Mouse (Mus musculus): ENCODE measurements at regions not wholly inside any gene's neighbourhood (a gene's known extent, or its start where the extent isn't known, plus 50 kb on each side); places are given as distances from the start of the nearest gene placed in this dataset.
A peak's percentile ranks its signal among the peaks of the same experiment; 100 is the strongest.
"Not testable (repeated sequence)": the region's sequence is repeated elsewhere in the genome, so short reads cannot be mapped to it uniquely, and the experiment has no call there.

DNA sequence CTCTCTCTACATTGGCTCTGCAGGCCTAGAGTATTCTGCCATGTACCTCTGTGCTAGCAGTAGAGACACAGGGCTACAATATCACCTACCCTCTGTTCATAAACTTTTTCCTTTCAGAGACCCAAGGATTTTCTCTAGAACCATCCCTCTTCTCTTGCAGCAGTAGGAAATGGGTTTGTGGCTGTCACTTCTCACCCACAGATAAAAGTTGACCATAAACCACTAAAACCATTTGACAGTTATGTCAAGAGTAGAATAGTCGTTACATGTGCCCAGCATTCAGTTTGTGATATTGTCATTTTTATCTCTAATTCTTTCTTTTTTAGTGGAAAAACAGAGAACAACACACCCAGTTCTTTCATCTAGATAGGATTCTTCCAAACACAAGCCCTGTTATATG is 128.2 kb upstream of the 2210010C04Rik start:
- Histone ChIP-seq H3K36me3 (no peaks in the 10 kb centered on the region), H3K4me1 (replicated peaks) (no peaks in the 10 kb centered on the region), H3K4me3 (no peak overlapping the region), H3K27me3 (ENCODE audit: insufficient read depth, poor library complexity, severe bottlenecking) (no peaks in the 10 kb centered on the region), H3K27ac (no peak overlapping the region), H3K9me3 (no peaks in the 10 kb centered on the region)
- no peak for DNase-seq (ENCODE audit: low spot score)
- 78% methylated on average over 1 of the region's 1 CpGs for WGBS

DNA sequence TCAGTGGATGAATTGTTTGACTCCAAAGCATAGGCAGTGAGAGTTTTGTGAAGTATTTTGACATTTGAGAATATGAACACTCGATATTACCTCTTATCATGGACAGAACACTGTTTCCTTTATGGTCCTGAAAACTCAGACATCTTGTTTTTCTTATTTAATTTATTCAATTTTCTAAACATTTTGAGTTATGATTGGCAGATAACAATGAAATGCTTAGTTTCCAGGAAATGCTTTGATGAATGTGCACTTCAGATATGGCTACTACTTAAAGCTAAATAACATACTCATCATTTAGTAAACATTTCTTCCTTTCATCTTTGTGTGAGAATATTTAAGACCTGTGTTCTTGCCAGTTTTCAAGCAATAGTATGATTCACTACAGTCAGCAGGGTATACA is 126.4 kb upstream of the 2210010C04Rik start:
- H3K4me1 ChIP-seq (replicated peaks): no peaks in the 10 kb centered on the region
- H3K4me3 ChIP-seq: no peak overlapping the region
- no peak for DNase-seq (ENCODE audit: low spot score)
- no peaks in the 10 kb centered on the region for H3K27me3 ChIP-seq (ENCODE audit: insufficient read depth, poor library complexity, severe bottlenecking)
- H3K9me3 ChIP-seq: no peaks in the 10 kb centered on the region
- 90% methylated on average over 1 of the region's 1 CpGs for WGBS
- H3K36me3 ChIP-seq: no peaks in the 10 kb centered on the region
- no peak overlapping the region for H3K27ac ChIP-seq

DNA sequence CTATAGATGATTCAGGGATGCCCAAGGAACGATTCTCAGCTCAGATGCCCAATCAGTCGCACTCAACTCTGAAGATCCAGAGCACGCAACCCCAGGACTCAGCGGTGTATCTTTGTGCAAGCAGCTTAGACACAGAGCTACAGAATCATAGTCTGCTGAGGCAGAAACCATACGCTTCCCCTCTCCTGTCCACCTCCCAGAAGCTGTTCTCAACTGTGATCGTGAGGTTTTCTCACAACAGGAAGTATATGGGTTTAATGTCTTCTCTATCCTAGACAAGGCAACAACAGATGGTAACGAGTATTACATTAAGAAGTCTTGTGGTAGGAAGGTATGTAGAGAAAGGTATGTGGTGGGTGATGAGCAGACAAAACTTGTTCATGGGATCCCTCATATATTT is 116.8 kb upstream of the 2210010C04Rik start:
- H3K36me3 ChIP-seq: no peaks in the 10 kb centered on the region
- no peaks in the 10 kb centered on the region for H3K27me3 ChIP-seq (ENCODE audit: insufficient read depth, poor library complexity, severe bottlenecking)
- H3K27ac ChIP-seq: no peak overlapping the region
- WGBS: 91% methylated on average over 7 of the region's 7 CpGs
- no peak overlapping the region for H3K4me3 ChIP-seq
- no peaks in the 10 kb centered on the region for H3K4me1 ChIP-seq (replicated peaks)
- H3K9me3 ChIP-seq: no peaks in the 10 kb centered on the region
- no peak for DNase-seq (ENCODE audit: low spot score)

- H3K9me3 ChIP-seq: no peaks in the 10 kb centered on the region
- H3K4me3 ChIP-seq: no peak overlapping the region
- H3K36me3 ChIP-seq: no peaks in the 10 kb centered on the region
- 94% methylated on average over 3 of the region's 3 CpGs for WGBS
- H3K27ac ChIP-seq: no peak overlapping the region
- no peaks in the 10 kb centered on the region for H3K4me1 ChIP-seq (replicated peaks)
- no peaks in the 10 kb centered on the region for H3K27me3 ChIP-seq (ENCODE audit: insufficient read depth, poor library complexity, severe bottlenecking)
- no peak for DNase-seq (ENCODE audit: low spot score)
Observed at GRCm38 (mm10) chr6:41151542-41151941, 116.2 kb upstream of the 2210010C04Rik start.

GRCm38 (mm10) chr6:41140916-41141315 is 105.6 kb upstream of the 2210010C04Rik start:
- Histone ChIP-seq H3K4me3 (no peak overlapping the region), H3K36me3 (no peaks in the 10 kb centered on the region), H3K27ac (no peak overlapping the region), H3K9me3 (no peaks in the 10 kb centered on the region), H3K27me3 (ENCODE audit: insufficient read depth, poor library complexity, severe bottlenecking) (no peaks in the 10 kb centered on the region), H3K4me1 (replicated peaks) (no peaks in the 10 kb centered on the region)
- WGBS: 95% methylated on average over 1 of the region's 1 CpGs
- DNase-seq (ENCODE audit: low spot score): no peak

DNA sequence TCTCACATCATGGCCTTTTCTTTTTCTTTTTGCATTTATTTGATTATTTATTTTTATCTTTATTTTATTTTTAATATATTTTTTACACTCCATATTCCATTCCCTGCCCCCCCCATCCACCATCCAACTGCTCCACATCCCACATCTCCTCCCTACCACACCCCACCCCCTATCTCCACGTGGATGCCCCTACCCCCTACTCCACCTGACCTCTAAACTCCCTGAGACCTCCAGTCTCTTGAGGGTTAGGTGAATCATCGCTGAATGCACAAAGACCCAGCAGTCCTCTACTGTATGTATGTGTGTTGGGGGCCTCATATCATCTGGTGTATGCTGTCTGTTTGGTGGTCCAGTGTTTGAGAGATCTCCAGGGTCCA is 102.1 kb upstream of the 2210010C04Rik start:
- not testable (repeated sequence) for H3K27me3 ChIP-seq (ENCODE audit: insufficient read depth, poor library complexity, severe bottlenecking); H3K4me3 ChIP-seq
- WGBS: 58% methylated on average over 2 of the region's 2 CpGs

GRCm38 (mm10) chr6:41136717-41137400 is 101.5 kb upstream of the 2210010C04Rik start:
- H3K9me3 ChIP-seq: no peaks in the 10 kb centered on the region
- DNase-seq (ENCODE audit: low spot score): peak; percentile 35
- H3K36me3 ChIP-seq: no peaks in the 10 kb centered on the region
- H3K4me3 ChIP-seq: no peak overlapping the region
- no peaks in the 10 kb centered on the region for H3K27me3 ChIP-seq (ENCODE audit: insufficient read depth, poor library complexity, severe bottlenecking)
- no peak overlapping the region for H3K27ac ChIP-seq
- no peaks in the 10 kb centered on the region for H3K4me1 ChIP-seq (replicated peaks)
- WGBS: 36% methylated on average over 6 of the region's 6 CpGs

More for the DNA sequence above, 102.1 kb upstream of the 2210010C04Rik start:
- H3K27ac ChIP-seq; H3K4me1 ChIP-seq (replicated peaks); H3K9me3 ChIP-seq; DNase-seq (ENCODE audit: low spot score); H3K36me3 ChIP-seq: not testable (repeated sequence)

GRCm38 (mm10) chr6:41135160-41135559 is 99.9 kb upstream of the 2210010C04Rik start:
- no peak for DNase-seq (ENCODE audit: low spot score)
- 83% methylated on average over 4 of the region's 4 CpGs for WGBS

DNA sequence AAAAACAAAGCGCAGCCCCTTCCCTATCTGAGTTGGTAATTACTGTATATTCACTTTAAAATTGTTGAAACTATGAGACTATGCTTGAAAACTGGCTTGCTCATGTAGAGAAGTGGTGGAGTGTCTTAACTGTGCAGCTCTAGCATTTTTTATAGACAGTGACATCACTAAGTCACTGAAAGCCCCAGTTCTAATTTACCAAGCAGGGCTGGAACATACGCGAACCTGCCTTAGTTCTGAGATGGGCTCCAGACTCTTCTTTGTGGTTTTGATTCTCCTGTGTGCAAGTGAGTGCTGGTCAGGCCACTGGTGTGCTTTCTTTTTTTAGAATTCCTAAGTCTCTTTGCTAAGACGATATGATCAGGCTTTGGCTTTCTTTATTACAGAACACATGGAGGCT is 94.6 kb upstream of the 2210010C04Rik start:
- no peaks in the 10 kb centered on the region for H3K4me1 ChIP-seq (replicated peaks)
- no peaks in the 10 kb centered on the region for H3K27me3 ChIP-seq (ENCODE audit: insufficient read depth, poor library complexity, severe bottlenecking)
- H3K4me3 ChIP-seq: no peak overlapping the region
- no peak for DNase-seq (ENCODE audit: low spot score)
- no peaks in the 10 kb centered on the region for H3K9me3 ChIP-seq
- no peaks in the 10 kb centered on the region for H3K36me3 ChIP-seq
- WGBS: 89% methylated on average over 4 of the region's 4 CpGs
- H3K27ac ChIP-seq: no peak overlapping the region

More at GRCm38 (mm10) chr6:41135160-41135559, 99.9 kb upstream of the 2210010C04Rik start:
- H3K36me3 ChIP-seq: no peaks in the 10 kb centered on the region
- no peaks in the 10 kb centered on the region for H3K9me3 ChIP-seq
- no peak overlapping the region for H3K27ac ChIP-seq
- no peak overlapping the region for H3K4me3 ChIP-seq
- no peaks in the 10 kb centered on the region for H3K27me3 ChIP-seq (ENCODE audit: insufficient read depth, poor library complexity, severe bottlenecking)
- no peaks in the 10 kb centered on the region for H3K4me1 ChIP-seq (replicated peaks)

DNA sequence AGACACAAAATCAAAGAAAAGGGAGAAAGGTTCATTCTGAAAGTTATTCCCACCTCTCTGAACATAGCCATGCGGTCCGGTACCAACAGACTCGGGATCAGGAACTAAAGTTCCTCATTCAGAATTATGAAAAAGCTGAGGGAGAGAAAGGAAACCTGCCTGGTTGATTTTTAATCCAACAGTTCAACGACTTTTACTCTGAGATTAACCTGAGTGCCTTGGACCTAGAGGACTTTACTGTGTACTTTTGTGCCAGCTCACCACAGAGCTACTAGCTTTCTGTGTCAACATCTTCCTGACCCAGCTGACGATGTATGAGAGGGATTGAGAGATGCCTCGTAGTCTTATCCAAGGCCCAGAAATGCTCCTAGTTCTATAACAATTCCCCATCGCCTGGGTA is 92.5 kb upstream of the 2210010C04Rik start:
- Histone ChIP-seq H3K9me3 (no peaks in the 10 kb centered on the region), H3K4me1 (replicated peaks) (no peaks in the 10 kb centered on the region), H3K27me3 (ENCODE audit: insufficient read depth, poor library complexity, severe bottlenecking) (no peaks in the 10 kb centered on the region), H3K36me3 (no peaks in the 10 kb centered on the region), H3K4me3 (no peak overlapping the region), H3K27ac (no peak overlapping the region)
- WGBS: 87% methylated on average over 7 of the region's 7 CpGs
- DNase-seq (ENCODE audit: low spot score): no peak

DNA sequence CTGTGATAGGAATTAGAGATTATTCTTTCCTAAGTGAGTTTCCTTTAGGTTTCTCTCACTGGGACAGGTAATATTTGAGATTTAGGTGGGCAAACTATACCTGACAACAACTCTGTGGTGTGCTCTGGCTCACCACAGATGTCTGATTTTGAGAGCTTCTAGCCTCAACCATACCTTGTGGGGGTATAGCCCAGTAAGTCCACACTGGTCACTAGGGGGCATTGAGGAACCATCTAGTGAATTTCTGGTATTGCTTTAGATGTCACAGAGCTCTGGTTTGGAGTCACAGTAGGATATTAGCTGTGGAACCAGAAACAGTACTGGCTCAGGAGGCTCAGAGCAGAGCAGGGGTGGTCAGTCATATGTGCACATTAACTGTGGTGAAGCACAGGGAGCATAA is 91.5 kb upstream of the 2210010C04Rik start:
- DNase-seq (ENCODE audit: low spot score): no peak
- no peaks in the 10 kb centered on the region for H3K27me3 ChIP-seq (ENCODE audit: insufficient read depth, poor library complexity, severe bottlenecking)
- H3K4me1 ChIP-seq (replicated peaks): no peaks in the 10 kb centered on the region
- H3K9me3 ChIP-seq: no peaks in the 10 kb centered on the region
- H3K36me3 ChIP-seq: no peaks in the 10 kb centered on the region
- H3K4me3 ChIP-seq: no peak overlapping the region
- no peak overlapping the region for H3K27ac ChIP-seq

- Histone ChIP-seq H3K4me1 (replicated peaks) (no peaks in the 10 kb centered on the region), H3K36me3 (no peaks in the 10 kb centered on the region), H3K9me3 (no peaks in the 10 kb centered on the region), H3K4me3 (no peak overlapping the region), H3K27ac (no peak overlapping the region), H3K27me3 (ENCODE audit: insufficient read depth, poor library complexity, severe bottlenecking) (no peaks in the 10 kb centered on the region)
- 88% methylated on average over 3 of the region's 3 CpGs for WGBS
- DNase-seq (ENCODE audit: low spot score): no peak
Observed at GRCm38 (mm10) chr6:41121641-41122040, 86.3 kb upstream of the 2210010C04Rik start.

GRCm38 (mm10) chr6:41119176-41119575 is 83.9 kb upstream of the 2210010C04Rik start:
- Histone ChIP-seq H3K4me3 (no peak overlapping the region), H3K9me3 (no peaks in the 10 kb centered on the region), H3K27me3 (ENCODE audit: insufficient read depth, poor library complexity, severe bottlenecking) (no peaks in the 10 kb centered on the region), H3K36me3 (no peaks in the 10 kb centered on the region), H3K27ac (no peak overlapping the region), H3K4me1 (replicated peaks) (no peaks in the 10 kb centered on the region)
- DNase-seq (ENCODE audit: low spot score): no peak
- 92% methylated on average over 2 of the region's 2 CpGs for WGBS

Data from hindbrain, embryonic 10.5 days (tissue).